Mouse (Mus musculus): ENCODE results near the gene Tecpr2. TPM values are rescaled to one million over a fixed set of nuclear protein-coding genes. Genes with fewer than 3 reads are reported as not detected.
"Not testable (repeated sequence)": the region's sequence is repeated elsewhere in the genome, so short reads cannot be mapped to it uniquely, and the experiment has no call there.

Tecpr2 gene
- polyA plus RNA-seq, 1 experiment = 6.1 TPM

DNA sequence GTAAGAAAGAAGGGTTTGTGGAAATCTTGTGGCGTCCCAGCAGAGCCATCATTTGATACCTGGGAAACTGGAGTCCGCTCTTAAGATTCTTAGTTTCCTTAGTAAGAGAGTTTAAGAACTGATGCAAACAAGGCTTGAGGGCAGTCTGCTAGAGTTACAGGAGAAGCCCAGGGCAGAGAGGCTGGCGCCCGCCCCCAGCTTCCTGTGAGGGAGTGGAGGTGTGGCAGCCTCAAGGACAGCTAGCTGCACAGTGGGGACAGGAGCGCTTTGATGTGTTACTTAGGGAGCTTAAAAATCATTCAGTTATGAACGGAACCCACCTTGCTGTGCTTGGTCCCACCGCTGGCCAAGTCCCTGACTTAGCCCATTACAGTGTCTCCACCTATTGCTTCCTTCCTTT, 31.9 kb upstream of the Tecpr2 start:
- Histone ChIP-seq H3K4me3 (replicated peaks; ENCODE audit: control insufficient read depth, low read depth, low read length) (no peak overlapping the region), H3K4me1 (ENCODE audit: control insufficient read depth, insufficient read depth, low read length) (no peaks in the 10 kb centered on the region; the same call in 1 of the 2 replicates), H3K27ac (ENCODE audit: control insufficient read depth, insufficient read depth, low read depth, low read length, poor library complexity) (no peak overlapping the region)
- TF ChIP-seq POLR2A (IDR thresholded peaks at IDR 0.05; ENCODE audit: borderline replicate concordance, control insufficient read depth, low read depth, low read length) (no peak), CTCF (IDR thresholded peaks at IDR 0.05; ENCODE audit: control insufficient read depth, insufficient read depth, low read length) (no peak)
- WGBS = 34% methylated on average over 7 of the region's 7 CpGs

DNA sequence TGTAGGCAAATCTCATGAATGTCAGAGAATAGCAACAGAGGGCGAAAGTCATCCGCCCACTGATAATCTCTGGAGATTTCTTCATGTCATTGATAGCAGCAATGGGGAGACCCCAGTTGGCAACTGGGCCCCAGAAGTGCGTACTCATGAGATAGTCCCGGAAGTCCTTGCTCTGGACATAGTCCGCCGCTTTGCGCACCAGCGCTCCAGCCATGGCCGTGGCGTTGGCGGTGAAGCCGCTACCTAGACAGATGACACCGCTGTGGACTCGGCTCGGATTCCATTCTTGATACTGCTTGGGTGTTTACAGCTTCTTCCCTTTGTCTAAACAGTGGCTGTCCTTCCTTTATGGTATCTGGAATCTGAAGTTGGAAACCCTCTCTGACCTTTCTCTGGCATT, 30.4 kb upstream of the Tecpr2 start:
- not testable (repeated sequence) for H3K4me3 ChIP-seq (replicated peaks; ENCODE audit: control insufficient read depth, low read depth, low read length); H3K4me1 ChIP-seq (ENCODE audit: control insufficient read depth, insufficient read depth, low read length); H3K27ac ChIP-seq (ENCODE audit: control insufficient read depth, insufficient read depth, low read depth, low read length, poor library complexity)
- 95% methylated on average over 15 of the region's 15 CpGs for WGBS

DNA sequence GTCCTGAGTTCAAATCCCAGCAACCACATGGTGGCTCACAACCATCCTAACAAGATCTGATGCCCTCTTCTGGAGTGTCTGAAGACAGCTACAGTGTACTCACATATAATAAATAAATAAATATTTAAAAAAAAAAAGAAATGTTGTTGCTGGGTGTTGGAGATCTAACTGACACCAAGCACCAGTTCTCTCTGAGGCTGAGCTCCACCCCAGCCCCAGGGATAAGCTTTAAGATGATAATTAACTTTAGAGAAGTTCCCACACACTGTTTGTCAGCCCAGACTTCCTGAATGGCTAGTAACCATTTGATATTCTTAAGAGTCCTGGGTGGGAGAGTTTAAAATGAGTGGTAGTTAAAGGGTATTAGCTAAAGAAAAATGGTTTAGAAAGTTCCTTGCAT, 28.8 kb upstream of the Tecpr2 start:
- TF ChIP-seq POLR2A (IDR thresholded peaks at IDR 0.05; ENCODE audit: borderline replicate concordance, control insufficient read depth, low read depth, low read length) (no peak), CTCF (IDR thresholded peaks at IDR 0.05; ENCODE audit: control insufficient read depth, insufficient read depth, low read length) (no peak)
- Histone ChIP-seq H3K4me1 (ENCODE audit: control insufficient read depth, insufficient read depth, low read length) (no peaks in the 10 kb centered on the region), H3K4me3 (replicated peaks; ENCODE audit: control insufficient read depth, low read depth, low read length) (no peak overlapping the region), H3K27ac (ENCODE audit: control insufficient read depth, insufficient read depth, low read depth, low read length, poor library complexity) (no peak overlapping the region)

DNA sequence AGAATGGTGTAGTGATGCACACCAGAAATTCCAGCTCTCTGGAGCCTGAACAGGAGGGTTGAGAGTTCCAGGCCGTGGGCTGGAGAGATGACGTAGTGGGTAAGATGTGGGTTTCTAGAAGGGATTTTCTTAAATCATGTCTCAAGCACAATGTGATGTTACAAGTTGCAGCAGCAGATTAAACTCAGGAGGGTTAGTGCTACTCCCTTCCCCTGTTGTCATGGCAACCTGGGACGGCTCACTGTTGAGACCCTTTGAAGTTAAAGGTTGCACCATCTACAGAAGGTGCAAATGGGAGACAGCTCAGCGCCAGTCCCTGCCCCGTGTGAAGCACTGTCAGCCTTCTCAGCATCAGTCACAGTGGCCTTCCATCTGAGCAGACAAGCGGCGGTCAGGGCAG, 27.8 kb upstream of the Tecpr2 start:
- Histone ChIP-seq H3K27ac (ENCODE audit: control insufficient read depth, insufficient read depth, low read depth, low read length, poor library complexity) (no peak overlapping the region), H3K4me3 (replicated peaks; ENCODE audit: control insufficient read depth, low read depth, low read length) (no peak overlapping the region), H3K4me1 (ENCODE audit: control insufficient read depth, insufficient read depth, low read length) (no peaks in the 10 kb centered on the region)
- TF ChIP-seq POLR2A (IDR thresholded peaks at IDR 0.05; ENCODE audit: borderline replicate concordance, control insufficient read depth, low read depth, low read length) = no peak
- TF ChIP-seq CTCF (IDR thresholded peaks at IDR 0.05; ENCODE audit: control insufficient read depth, insufficient read depth, low read length) = no peak
- 80% methylated on average over 7 of the region's 7 CpGs for WGBS

DNA sequence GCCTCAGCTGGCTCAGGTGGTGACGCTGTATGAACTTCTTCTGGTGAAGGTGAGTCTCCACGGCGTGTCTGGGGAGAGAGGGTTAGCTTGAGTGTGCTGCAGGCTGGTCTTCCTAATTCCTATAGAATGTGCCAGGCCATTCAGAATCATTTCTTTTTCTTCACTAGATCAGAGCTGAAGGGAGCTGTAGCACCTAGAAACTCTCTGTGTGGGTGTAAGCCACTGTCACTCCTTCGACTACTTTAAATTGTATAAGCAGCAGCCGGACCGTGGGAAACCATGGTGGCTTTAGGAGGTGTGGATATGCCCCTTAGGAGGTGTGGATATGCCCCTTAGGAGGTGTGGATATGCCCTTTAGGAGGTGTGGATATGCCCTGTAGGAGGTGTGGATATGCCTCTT, 25.1 kb upstream of the Tecpr2 start:
- no peaks in the 10 kb centered on the region for H3K4me1 ChIP-seq (ENCODE audit: control insufficient read depth, insufficient read depth, low read length)
- H3K4me3 ChIP-seq (replicated peaks; ENCODE audit: control insufficient read depth, low read depth, low read length) = no peak overlapping the region
- WGBS = 84% methylated on average over 6 of the region's 6 CpGs
- no peak for TF ChIP-seq CTCF (IDR thresholded peaks at IDR 0.05; ENCODE audit: control insufficient read depth, insufficient read depth, low read length)
- TF ChIP-seq POLR2A (IDR thresholded peaks at IDR 0.05; ENCODE audit: borderline replicate concordance, control insufficient read depth, low read depth, low read length) = no peak
- H3K27ac ChIP-seq (ENCODE audit: control insufficient read depth, insufficient read depth, low read depth, low read length, poor library complexity) = no peak overlapping the region

DNA sequence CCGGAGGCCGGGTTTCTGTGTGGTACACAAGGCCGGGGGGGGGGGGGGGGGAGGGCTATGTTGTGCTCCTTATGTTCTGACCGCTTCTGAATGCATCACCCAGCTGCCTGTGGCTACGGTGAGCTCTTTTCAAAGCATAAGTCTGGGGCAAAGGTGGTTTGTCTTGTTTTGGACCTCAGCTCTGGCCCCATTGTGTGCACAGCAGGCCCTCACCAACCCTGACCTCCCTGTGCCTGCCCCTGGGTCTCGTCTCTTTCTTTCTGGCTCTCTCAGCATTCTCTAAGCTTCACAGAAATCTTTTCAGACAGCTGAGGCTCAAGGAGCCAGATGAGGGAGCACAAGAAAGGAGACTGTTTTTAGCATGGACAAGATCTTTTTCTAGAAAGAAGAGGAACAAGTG, 23.5 kb upstream of the Tecpr2 start:
- no peak overlapping the region for H3K27ac ChIP-seq (ENCODE audit: control insufficient read depth, insufficient read depth, low read depth, low read length, poor library complexity)
- 91% methylated on average over 6 of the region's 6 CpGs for whole genome bisulfite sequencing
- TF ChIP-seq POLR2A (IDR thresholded peaks at IDR 0.05; ENCODE audit: borderline replicate concordance, control insufficient read depth, low read depth, low read length) (no peak), CTCF (IDR thresholded peaks at IDR 0.05; ENCODE audit: control insufficient read depth, insufficient read depth, low read length) (no peak)

DNA sequence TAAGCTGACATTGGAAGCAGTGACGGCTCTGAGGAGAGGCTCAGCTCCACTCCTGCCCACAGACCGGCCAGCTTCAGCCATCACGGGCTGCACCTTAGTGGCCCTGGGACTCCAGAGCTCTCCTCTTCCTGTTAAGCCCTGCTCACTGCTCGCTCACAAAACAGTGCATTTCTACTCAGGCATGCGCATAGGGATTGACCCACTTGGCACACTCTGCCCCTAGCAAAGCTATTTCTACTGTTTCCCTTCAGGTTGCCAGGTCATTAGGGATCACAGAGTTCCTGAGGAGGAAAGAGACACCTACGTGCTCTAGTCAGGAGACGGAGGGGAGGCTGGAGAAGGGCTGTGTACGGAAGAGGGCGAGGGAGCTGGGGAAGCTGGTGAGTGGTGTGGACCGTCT, 23.1 kb upstream of the Tecpr2 start:
- no peak overlapping the region for H3K4me3 ChIP-seq (replicated peaks; ENCODE audit: control insufficient read depth, low read depth, low read length)
- no peaks in the 10 kb centered on the region; the same call in none of the 2 replicates for H3K4me1 ChIP-seq (ENCODE audit: control insufficient read depth, insufficient read depth, low read length)
- 90% methylated on average over 10 of the region's 10 CpGs for WGBS
- H3K27ac ChIP-seq (ENCODE audit: control insufficient read depth, insufficient read depth, low read depth, low read length, poor library complexity) = no peak overlapping the region
- no peak for TF ChIP-seq CTCF (IDR thresholded peaks at IDR 0.05; ENCODE audit: control insufficient read depth, insufficient read depth, low read length)

More for the DNA sequence above, 23.5 kb upstream of the Tecpr2 start:
- H3K4me1 ChIP-seq (ENCODE audit: control insufficient read depth, insufficient read depth, low read length) = no peaks in the 10 kb centered on the region; the same call in none of the 2 replicates
- H3K4me3 ChIP-seq (replicated peaks; ENCODE audit: control insufficient read depth, low read depth, low read length) = no peak overlapping the region

DNA sequence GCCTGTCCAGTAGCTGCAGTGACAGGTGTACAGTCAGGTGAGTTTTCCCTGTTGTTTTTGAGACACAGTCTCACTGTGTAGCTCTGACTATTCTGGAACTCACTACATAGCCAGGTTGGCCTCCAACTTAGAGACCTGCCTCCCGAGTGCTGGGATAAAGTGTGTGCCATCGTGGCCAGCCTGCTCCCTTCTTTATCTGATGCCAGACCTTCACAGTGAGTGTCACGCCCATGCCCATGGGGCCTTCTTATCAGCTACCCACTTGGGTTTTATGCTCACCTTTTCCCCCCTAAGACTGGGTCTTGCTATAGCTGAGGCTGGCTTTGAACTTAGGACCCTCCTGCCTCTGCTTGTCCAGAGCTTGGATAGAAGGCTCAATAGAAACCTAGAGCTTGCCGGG, 19.0 kb upstream of the Tecpr2 start:
- 65% methylated on average over 4 of the region's 4 CpGs for WGBS
- Histone ChIP-seq H3K4me3 (replicated peaks; ENCODE audit: control insufficient read depth, low read depth, low read length) (no peak overlapping the region), H3K27ac (ENCODE audit: control insufficient read depth, insufficient read depth, low read depth, low read length, poor library complexity) (no peak overlapping the region), H3K4me1 (ENCODE audit: control insufficient read depth, insufficient read depth, low read length) (no peaks in the 10 kb centered on the region; the same call in none of the 2 replicates)
- TF ChIP-seq CTCF (IDR thresholded peaks at IDR 0.05; ENCODE audit: control insufficient read depth, insufficient read depth, low read length) (no peak), POLR2A (IDR thresholded peaks at IDR 0.05; ENCODE audit: borderline replicate concordance, control insufficient read depth, low read depth, low read length) (no peak)

DNA sequence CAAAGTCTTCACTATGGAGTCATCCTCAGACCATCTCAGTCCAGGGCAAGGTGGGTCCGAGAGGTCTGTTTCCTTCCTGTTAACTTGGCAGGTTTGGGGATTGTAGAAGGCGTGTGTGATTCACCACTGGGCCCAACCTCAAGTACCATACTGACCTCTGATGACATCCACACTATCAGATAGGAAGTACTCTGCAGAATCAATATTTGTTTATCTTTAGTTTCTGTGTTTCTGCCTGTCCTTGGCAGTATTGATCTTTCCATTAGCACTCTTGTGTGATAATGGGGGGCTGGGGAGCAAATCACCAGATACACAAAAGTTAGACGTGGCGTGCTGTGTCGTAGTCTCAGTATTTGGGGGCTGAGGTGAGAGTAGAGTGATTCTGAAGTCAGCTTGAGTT, 17.8 kb upstream of the Tecpr2 start:
- TF ChIP-seq POLR2A (IDR thresholded peaks at IDR 0.05; ENCODE audit: borderline replicate concordance, control insufficient read depth, low read depth, low read length) (no peak), CTCF (IDR thresholded peaks at IDR 0.05; ENCODE audit: control insufficient read depth, insufficient read depth, low read length) (no peak)
- Histone ChIP-seq H3K27ac (ENCODE audit: control insufficient read depth, insufficient read depth, low read depth, low read length, poor library complexity) (no peak overlapping the region), H3K4me3 (replicated peaks; ENCODE audit: control insufficient read depth, low read depth, low read length) (no peak overlapping the region), H3K4me1 (ENCODE audit: control insufficient read depth, insufficient read depth, low read length) (no peaks in the 10 kb centered on the region; the same call in none of the 2 replicates)
- WGBS = 85% methylated on average over 5 of the region's 5 CpGs
